Mouse (Mus musculus) embryonic fibroblast, embryonic 13.5 days (primary cell): ENCODE results near the gene Lmx1b.

Experiments
- CTCF ChIP-seq: IDR thresholded peaks from 2 replicates; pipeline ENCODE4 v1.5.1; 2011; ENCODE audit warnings: mild to moderate bottlenecking, control low read depth, low read length, moderate library complexity, borderline replicate concordance; ENCODE audit not compliant: insufficient read depth
- POLR2A ChIP-seq: IDR thresholded peaks from 2 replicates; pipeline ENCODE4 v1.6.1; 2011; ENCODE audit warnings: low read depth, mild to moderate bottlenecking, control low read depth, low read length, moderate library complexity

- TF ChIP-seq CTCF (no peak), POLR2A (no peak)
Observed at GRCm38 (mm10) chr2:33649371-33649770, 9.1 kb upstream of the Lmx1b start.
